Mouse (Mus musculus) ovary, postnatal 10 days (tissue): Measurements from ENCODE around the gene Kiss1r.
"Not testable (repeated sequence)": the region's sequence is repeated elsewhere in the genome, so short reads cannot be mapped to it uniquely, and the experiment has no call there.

ENCODE experiments used
- DNase-seq: peaks from one replicate; pipeline ENCODE4 v3.0.0; 2022; ENCODE audit warnings: low spot score

The Kiss1r gene

GRCm38 (mm10) chr10:79940749-79941148 is 24.0 kb downstream of the Kiss1r start:
- no peak for DNase-seq

DNA sequence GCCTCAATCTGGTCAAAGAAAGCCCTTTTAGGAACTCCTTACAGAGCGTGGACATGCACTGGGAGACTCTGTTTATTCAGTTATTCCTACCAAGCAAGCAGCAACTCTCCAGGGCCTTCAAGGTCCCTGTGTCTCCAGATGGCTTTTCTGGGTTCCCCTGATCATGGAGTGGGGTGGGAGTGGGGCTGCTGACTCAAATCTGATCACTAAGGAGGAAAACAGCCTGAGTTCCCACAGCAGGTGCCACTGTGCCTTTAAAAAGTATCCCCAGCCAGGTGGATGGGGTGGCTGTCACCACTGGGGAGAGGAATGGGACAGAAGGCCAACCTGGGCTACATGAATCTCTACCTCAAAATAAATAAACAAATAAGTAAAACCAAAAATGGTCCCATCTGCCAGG is 26.2 kb downstream of the Kiss1r start:
- no peak for DNase-seq

GRCm38 (mm10) chr10:79943471-79943901 is 26.7 kb downstream of the Kiss1r start:
- no peak for DNase-seq

DNA sequence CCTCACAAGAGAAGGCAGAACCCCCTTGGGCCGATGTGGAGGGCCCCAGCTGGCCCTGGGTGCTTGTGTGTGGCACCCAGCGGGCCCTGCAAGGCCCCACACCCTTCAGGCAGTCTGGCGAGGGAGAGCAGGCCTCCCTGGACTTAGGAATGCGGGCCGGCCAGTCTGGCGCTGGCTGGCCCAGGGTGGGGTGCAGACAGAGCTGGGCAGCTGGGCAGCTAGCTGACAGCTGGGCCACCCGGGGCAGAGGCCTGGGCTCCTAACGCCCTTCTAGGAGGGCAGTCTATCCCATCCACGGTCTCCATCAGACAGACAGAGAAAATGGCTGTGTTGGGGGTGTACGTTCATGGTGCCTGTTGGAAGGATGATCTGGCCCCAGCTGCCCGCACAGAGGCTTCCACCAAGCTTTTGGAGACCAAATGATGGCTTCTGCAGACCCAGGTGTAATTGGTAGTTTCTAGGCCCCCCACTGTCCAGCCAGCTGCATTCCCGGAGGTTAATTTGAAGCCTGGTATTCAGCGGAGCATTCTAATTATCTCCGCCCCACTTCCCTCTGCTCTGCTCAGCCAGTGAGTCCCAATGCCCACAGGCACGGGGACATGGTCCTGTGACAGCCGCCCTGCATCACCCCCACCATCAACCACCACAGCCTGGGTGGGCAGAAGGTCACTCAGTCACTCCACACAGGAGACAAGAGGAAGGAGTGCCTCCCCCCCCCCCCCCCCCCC is 28.9 kb downstream of the Kiss1r start:
- no peak for DNase-seq

- DNase-seq, result no peak
These were observed 30.1 kb downstream of the Kiss1r start for GRCm38 (mm10) chr10:79946752-79947322.

DNA sequence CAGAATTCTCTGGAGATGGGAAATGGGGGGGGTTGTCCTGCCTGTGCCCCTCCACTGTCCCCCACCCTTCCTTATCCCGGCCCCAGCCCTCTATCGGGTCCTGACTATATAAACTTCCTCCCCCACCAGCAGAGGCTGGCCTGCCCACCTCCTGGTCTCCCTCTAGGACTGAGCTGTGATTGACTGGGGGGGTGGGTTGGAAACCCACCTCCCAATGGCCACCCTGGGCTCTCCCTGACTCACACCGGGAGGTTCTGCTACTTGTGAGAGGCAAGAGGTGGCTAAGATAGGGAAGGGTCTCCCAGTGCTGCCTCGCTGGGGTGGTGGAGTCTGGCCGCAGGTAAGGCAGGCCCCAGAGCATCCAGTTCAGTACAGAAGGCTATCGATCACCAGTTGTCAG is 30.7 kb downstream of the Kiss1r start:
- no peak for DNase-seq

DNA sequence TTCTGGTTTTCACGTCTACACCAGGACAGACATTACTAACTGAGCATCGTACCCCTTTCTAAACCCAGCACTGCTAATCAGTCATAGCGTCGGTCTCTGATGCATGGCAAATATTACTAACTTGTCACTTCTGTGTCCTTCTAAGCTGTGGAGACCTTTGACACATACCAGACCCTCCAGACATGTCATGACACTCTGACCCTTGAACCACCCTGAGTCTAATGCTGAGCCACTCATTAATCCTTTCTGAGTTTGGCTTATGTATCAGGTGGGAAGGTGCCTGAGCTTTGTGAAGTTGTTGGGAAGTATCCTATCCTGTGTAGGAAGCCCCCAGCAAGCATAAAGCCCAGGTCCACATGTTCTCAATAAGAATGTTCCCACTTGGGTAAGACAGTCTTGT is 33.1 kb downstream of the Kiss1r start:
- DNase-seq, result no peak

DNA sequence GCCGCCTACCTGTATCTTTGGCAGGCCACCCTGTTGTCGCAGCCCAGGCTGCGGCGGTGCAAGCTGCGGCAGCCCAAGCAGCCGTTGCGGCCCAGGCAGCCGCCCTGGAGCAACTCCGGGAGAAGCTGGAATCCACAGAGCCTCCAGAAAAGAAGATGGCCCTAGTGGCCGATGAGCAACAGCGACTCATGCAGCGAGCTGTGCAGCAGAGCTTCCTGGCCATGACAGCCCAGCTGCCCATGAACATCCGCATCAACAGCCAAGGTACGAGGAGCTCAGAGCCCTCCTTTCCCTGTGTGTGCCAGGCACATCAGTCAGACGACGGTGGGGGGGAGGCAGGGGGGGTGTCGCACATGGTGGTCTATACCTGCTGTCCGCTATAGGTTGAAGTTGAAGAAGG is 33.9 kb downstream of the Kiss1r start:
- no peak for DNase-seq

DNA sequence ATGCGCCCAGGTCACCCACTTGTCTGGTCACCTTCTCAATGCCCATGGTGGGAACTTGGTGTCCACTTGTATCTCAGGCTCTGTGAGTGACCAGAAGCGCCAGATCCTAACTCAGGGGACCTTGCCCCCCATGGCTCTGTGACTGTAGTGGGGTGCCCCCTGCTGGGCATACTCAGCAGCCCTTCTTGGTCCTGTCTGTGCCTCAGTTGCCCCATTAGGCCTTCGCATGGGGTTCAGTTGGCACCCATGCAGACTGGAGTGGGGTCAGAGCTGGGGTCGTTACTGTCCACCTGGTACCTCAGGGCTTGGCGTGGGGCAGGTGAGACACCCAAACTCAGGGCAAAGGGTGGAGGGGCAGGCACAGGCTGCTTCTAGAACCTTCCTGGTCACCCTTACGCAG is 37.2 kb downstream of the Kiss1r start:
- DNase-seq, result no peak

DNA sequence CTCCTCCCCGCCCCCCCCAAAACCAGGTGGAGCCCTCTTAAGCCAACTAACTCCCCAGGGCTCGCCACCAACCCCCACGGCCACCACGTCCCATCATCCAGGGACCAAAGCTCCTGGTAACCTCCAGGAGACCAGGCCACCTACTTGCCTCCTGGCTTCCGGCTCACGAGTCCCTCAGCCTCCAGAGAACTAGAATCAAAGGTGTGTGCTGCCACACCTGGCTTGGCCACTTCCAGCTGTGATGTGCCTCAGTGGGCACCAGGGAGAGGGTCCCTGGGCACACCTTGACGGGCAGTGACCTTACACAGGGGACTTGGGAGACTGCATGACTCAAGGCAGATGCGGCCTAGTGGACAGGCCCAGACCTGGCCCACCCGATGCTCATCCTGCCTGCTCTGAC is 38.9 kb downstream of the Kiss1r start:
- no peak for DNase-seq

DNA sequence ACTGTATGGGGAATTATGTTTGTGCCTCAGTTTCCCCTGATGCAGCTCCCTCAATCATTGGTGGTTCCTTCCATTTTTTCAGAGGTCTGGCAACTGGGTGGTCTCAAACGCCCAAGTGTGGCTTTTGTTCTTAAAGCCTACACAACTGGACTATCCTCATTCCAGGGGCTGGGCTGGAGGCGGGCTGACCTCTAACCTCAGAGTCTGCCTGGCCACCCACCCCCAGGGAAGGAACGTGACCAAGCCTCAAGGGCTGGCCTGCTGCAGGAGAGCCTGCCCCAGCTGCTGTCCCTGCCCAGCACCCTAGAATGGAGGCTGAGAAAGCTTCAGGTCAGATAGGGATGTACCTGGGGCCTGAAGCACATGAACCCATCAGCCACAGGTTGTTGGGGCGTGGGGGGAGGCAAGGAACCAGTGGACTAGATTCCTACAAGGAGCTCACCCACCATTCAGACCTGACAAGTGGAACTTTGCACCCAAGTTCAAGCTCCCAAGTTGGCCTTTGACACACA is 39.9 kb downstream of the Kiss1r start:
- DNase-seq, result no peak

DNA sequence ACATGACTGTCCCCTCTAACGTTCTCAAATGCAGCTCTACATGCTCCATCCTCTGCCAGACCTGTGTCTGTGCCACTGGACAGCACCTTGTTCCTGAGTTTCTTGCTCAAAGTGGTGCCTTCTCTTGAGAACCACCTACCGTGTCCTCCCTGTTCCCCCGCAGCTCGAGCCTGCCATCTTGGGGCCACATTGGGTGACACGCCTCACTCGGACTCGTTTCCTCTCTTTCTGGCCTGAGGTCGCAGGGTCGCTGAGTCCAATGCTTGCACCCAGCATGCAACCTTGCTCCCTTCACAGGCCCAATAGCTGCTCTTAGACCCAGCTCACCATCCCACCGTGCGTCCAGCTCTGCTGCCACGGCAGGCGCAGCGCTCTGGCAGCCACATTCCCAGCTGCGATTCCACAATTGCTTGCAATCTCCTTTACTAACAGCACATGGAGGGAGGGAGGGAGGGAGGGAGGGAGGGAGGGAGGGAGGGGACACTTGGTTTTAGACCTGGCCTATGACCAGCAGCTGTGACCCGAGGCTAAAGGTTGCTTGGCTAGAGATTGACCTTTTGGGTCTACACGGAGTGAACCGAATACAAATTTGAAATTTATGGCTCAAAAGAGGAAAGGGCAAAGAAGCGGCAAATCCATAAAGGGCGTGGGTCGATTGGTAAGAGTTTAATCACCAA is 41.5 kb downstream of the Kiss1r start:
- peak; percentile 71 for DNase-seq

GRCm38 (mm10) chr10:79959412-79959811 is 42.6 kb downstream of the Kiss1r start:
- DNase-seq, result not testable (repeated sequence)

- peak; percentile 99 for DNase-seq
These were observed 43.3 kb downstream of the Kiss1r start, which contains the start of gene Wdr18 for GRCm38 (mm10) chr10:79959847-79960601. TSS of gene Wdr18 (plus strand) at chr10:79960152.

- DNase-seq, result no peak
These were observed 44.0 kb downstream of the Kiss1r start for GRCm38 (mm10) chr10:79960671-79961294.

DNA sequence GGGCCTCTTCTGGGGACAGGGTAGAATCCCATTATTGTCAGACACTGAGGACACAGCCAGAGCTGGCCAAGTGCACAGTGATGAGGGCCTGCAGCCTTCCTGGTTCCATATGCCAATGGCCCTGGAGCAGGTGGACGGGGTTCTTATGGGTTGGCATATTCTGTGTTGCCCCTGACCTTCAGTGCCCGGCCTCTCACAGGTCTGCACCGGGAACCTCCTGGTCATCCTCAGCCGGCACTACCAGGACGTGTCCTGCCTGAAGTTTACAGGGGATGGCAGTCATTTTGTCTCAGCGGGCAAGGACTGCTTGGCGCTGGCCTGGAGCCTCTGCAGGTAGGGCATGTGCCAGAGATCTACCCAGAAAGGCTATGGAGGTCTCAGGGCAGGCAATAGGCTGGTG is 48.0 kb downstream of the Kiss1r start:
- DNase-seq, result no peak

DNA sequence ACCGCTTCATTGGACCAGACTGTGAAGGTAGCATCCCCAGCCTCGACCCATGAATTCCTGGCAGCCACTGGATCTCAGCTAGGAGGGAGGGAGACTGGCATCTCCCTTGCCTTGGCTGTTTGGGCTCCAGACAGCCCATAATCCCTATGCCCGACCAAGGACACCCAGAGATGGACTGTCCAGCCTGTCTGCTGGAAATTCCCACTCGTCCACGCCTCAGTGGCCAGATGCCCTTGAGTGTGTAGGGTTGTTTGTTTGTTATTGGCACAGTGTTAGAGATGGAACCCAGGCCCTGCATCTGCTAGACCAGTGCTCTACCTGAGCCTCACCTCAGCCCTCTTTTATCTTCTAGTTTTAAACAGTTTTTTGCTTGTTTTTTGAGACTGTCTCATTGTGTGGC is 48.6 kb downstream of the Kiss1r start:
- DNase-seq, result no peak

DNA sequence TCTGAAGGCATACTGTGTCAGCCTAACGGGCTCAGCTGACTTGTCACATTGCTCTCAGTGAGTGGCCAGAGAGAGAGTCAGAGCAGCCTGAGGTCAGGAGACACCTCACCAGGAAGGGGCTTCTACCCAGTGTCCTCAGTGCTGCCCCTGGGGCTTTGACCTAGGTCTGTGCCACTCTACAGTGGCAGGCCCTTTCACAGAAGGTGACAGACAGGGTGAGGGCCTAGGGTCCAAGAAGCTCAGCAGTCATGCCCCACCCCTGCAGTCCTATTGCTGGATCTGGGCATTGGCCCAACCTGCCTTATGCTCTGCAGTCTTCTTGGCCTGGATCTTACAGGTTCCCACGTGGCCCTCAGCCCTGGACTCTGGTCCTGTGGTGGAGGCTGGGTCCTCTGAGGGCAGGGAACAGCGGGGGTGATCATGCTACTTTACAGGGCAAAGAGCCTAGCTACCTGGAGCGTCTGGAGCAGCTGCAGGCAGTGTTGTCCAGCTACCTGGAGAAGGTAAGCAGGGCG is 50.2 kb downstream of the Kiss1r start:
- DNase-seq, result no peak

DNA sequence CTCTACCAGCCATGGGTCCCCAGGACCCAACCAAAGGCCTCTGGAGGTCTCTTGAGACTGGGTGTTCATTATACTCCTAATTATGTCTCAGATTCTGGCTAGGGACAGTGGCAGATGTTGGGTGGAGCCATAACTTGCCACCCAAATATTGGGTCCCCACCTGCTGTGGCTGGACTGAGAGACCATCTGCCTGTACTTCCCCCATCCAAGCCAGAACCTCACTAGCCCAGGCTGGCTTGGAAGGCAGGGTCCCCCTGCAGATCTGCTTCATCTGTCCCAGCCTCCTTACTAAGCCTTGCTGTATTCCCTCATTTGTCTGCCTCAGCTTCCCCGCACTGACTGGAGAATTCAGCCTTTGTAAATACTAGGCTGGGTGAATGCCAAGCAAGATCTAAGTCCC is 51.4 kb downstream of the Kiss1r start:
- DNase-seq, result no peak

- DNase-seq, result no peak
These were observed 52.4 kb downstream of the Kiss1r start for GRCm38 (mm10) chr10:79969124-79969568.

- no peak for DNase-seq
These were observed 53.8 kb downstream of the Kiss1r start, which contains the start of gene Grin3b for GRCm38 (mm10) chr10:79970415-79971182. TSS of gene Grin3b (plus strand) at chr10:79970715.
